Mouse (Mus musculus): ENCODE results near the gene Ubr7. TPM values are rescaled to one million over a fixed set of nuclear protein-coding genes. Genes with fewer than 3 reads are reported as not detected.

Ubr7 gene
- polyA plus RNA-seq, 1 experiment from 2014 or later: 40.6 TPM

GRCm38 (mm10) chr12:102784899-102785592, 27.3 kb downstream of the Ubr7 start:
- 0 out of 2 replicates have a peak, but pooled peaks cover 2% of the 10 kb centered on the region for H3K4me1 ChIP-seq
- no peak overlapping the region for H3K27ac ChIP-seq
- H3K36me3 ChIP-seq: peaks cover 54% of the 10 kb centered on the region
- H3K27me3 ChIP-seq (ENCODE audit: insufficient read depth, poor library complexity, severe bottlenecking): no peaks in the 10 kb centered on the region
- no peak overlapping the region for H3K4me3 ChIP-seq
- H3K9me3 ChIP-seq: no peaks in the 10 kb centered on the region
- WGBS: 84% methylated on average over 19 of the region's 19 CpGs
- DNase-seq (ENCODE audit: low spot score): no peak

GRCm38 (mm10) chr12:102785593-102785985, 27.8 kb downstream of the Ubr7 start:
- 80% methylated on average over 5 of the region's 5 CpGs for WGBS
- Histone ChIP-seq H3K27me3 (ENCODE audit: insufficient read depth, poor library complexity, severe bottlenecking) (no peaks in the 10 kb centered on the region), H3K4me3 (no peak overlapping the region), H3K9me3 (no peaks in the 10 kb centered on the region), H3K36me3 (peaks cover 59% of the 10 kb centered on the region), H3K27ac (no peak overlapping the region), H3K4me1 (no peaks in the 10 kb centered on the region)
- DNase-seq (ENCODE audit: low spot score): no peak

GRCm38 (mm10) chr12:102787927-102788326, 30.2 kb downstream of the Ubr7 start:
- H3K36me3 ChIP-seq: peaks cover 81% of the 10 kb centered on the region
- H3K9me3 ChIP-seq: no peaks in the 10 kb centered on the region
- H3K4me1 ChIP-seq: no peaks in the 10 kb centered on the region
- 87% methylated on average over 7 of the region's 7 CpGs for WGBS
- no peak overlapping the region for H3K27ac ChIP-seq
- no peaks in the 10 kb centered on the region for H3K27me3 ChIP-seq (ENCODE audit: insufficient read depth, poor library complexity, severe bottlenecking)
- DNase-seq (ENCODE audit: low spot score): no peak
- no peak overlapping the region for H3K4me3 ChIP-seq

GRCm38 (mm10) chr12:102799528-102799927, 41.8 kb downstream of the Ubr7 start:
- H3K36me3 ChIP-seq: peaks cover 23% of the 10 kb centered on the region; the same call in 1 of the 2 replicates
- 83% methylated on average over 2 of the region's 2 CpGs for WGBS

GRCm38 (mm10) chr12:102814858-102815257, 57.1 kb downstream of the Ubr7 start:
- Histone ChIP-seq H3K27me3 (ENCODE audit: insufficient read depth, poor library complexity, severe bottlenecking) (no peaks in the 10 kb centered on the region), H3K36me3 (peaks cover 18% of the 10 kb centered on the region), H3K9me3 (no peaks in the 10 kb centered on the region), H3K4me1 (no peaks in the 10 kb centered on the region), H3K27ac (no peak overlapping the region), H3K4me3 (no peak overlapping the region)
- WGBS: 84% methylated on average over 1 of the region's 1 CpGs
- no peak for DNase-seq (ENCODE audit: low spot score)

More at GRCm38 (mm10) chr12:102799528-102799927, 41.8 kb downstream of the Ubr7 start:
- Histone ChIP-seq H3K4me1 (no peaks in the 10 kb centered on the region), H3K4me3 (no peak overlapping the region), H3K27ac (no peak overlapping the region), H3K9me3 (no peaks in the 10 kb centered on the region), H3K27me3 (ENCODE audit: insufficient read depth, poor library complexity, severe bottlenecking) (no peaks in the 10 kb centered on the region)
- no peak for DNase-seq (ENCODE audit: low spot score)

GRCm38 (mm10) chr12:102826399-102826798, 68.6 kb downstream of the Ubr7 start:
- no peaks in the 10 kb centered on the region for H3K27me3 ChIP-seq (ENCODE audit: insufficient read depth, poor library complexity, severe bottlenecking)

GRCm38 (mm10) chr12:102827119-102827518, 69.4 kb downstream of the Ubr7 start:
- WGBS: 84% methylated on average over 1 of the region's 1 CpGs
- Histone ChIP-seq H3K4me3 (no peak overlapping the region), H3K27ac (no peak overlapping the region), H3K4me1 (no peaks in the 10 kb centered on the region), H3K36me3 (no peaks in the 10 kb centered on the region), H3K27me3 (ENCODE audit: insufficient read depth, poor library complexity, severe bottlenecking) (no peaks in the 10 kb centered on the region), H3K9me3 (no peaks in the 10 kb centered on the region)
- DNase-seq (ENCODE audit: low spot score): no peak

More at GRCm38 (mm10) chr12:102826399-102826798, 68.6 kb downstream of the Ubr7 start:
- no peak overlapping the region for H3K27ac ChIP-seq
- no peak overlapping the region for H3K4me3 ChIP-seq
- 94% methylated on average over 1 of the region's 1 CpGs for WGBS
- H3K9me3 ChIP-seq: no peaks in the 10 kb centered on the region
- no peaks in the 10 kb centered on the region for H3K4me1 ChIP-seq
- DNase-seq (ENCODE audit: low spot score): no peak
- H3K36me3 ChIP-seq: no peaks in the 10 kb centered on the region

Other genes with a start within 250 kb of the Ubr7 start
- gene Chga, start 203.0 kb upstream of the Ubr7 start, polyA plus RNA-seq (2016; fragmentation: Nextera tagmentation; extraction: Ambion mirVana): 0.15 and 0.44 TPM in 2 replicates
- 3.5 and 4.8 TPM in 2 replicates for gene Itpk1, start 53.0 kb upstream of the Ubr7 start, polyA plus RNA-seq (2016; fragmentation: Nextera tagmentation; extraction: Ambion mirVana)
- 24.0 and 24.8 TPM in 2 replicates for gene Moap1, start 14.3 kb upstream of the Ubr7 start, polyA plus RNA-seq (2016; fragmentation: Nextera tagmentation; extraction: Ambion mirVana)
- 8.6 and 9.5 TPM in 2 replicates for gene Tmem251, start 14.2 kb upstream of the Ubr7 start, polyA plus RNA-seq (2016; fragmentation: Nextera tagmentation; extraction: Ambion mirVana)
- gene Gm28051, start 202 bp upstream of the Ubr7 start, polyA plus RNA-seq (2016; fragmentation: Nextera tagmentation; extraction: Ambion mirVana): not detected in 2 replicates
- 32.5 and 36.3 TPM in 2 replicates for gene Gon7, start 164 bp upstream of the Ubr7 start, polyA plus RNA-seq (2016; fragmentation: Nextera tagmentation; extraction: Ambion mirVana)
- gene Gm20604, start 705 bp downstream of the Ubr7 start, polyA plus RNA-seq (2016; fragmentation: Nextera tagmentation; extraction: Ambion mirVana): 18.8 and 24.1 TPM in 2 replicates
- gene Btbd7, start 120.5 kb downstream of the Ubr7 start, polyA plus RNA-seq (2016; fragmentation: Nextera tagmentation; extraction: Ambion mirVana): 13.3 and 16.1 TPM in 2 replicates
- not detected in 2 replicates for gene Cox8c, start 141.3 kb downstream of the Ubr7 start, polyA plus RNA-seq (2016; fragmentation: Nextera tagmentation; extraction: Ambion mirVana)
- gene Unc79, start 190.9 kb downstream of the Ubr7 start, polyA plus RNA-seq (2016; fragmentation: Nextera tagmentation; extraction: Ambion mirVana): 0.22 and 0.33 TPM in 2 replicates

Data from heart, embryonic 10.5 days (tissue).